Mouse (Mus musculus): ENCODE data around the gene Mob2.

The Mob2 gene

DNA sequence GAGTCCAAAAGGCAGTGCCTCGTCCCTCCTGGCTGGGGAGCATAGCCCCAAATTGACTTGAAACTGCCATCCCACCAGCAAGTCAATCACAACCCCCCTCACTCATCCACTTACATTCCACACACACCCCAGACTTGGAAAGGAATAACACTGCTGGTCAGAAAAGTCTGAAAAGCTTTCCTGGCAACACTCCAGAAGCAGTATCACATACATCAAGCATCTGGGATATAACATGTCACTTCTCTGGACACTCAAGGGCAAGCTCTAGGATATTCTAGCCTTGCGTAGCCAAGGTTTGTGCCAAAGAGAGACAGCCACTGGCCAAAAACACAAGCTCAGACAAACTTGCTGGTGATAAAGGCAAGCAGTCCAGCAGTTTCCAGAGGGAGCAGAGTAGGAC lies 35.7 kb downstream of the Mob2 start:
- no peak for DNase-seq (ENCODE audit: low read depth, low spot score)

DNA sequence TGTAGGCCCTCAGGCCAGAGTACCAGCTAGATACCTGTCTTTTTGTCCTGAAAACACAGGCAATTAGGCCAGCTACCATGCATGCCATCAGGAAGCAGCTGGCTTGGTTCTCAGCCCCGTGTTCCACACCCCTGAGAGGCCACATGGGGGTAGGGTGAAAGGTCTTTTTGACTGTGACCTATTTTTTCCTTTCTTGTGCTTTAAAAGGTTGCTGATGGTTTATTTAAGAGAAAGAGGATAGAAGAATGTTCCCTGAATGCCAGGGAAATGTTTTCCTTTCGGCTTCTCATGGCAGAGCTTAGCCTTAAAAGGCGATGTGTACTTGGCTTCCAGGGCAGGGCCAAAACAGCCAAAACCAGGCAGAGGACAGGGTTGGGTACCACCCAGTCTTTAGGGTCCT lies 40.0 kb downstream of the Mob2 start:
- no peak for DNase-seq (ENCODE audit: low read depth, low spot score)

DNA sequence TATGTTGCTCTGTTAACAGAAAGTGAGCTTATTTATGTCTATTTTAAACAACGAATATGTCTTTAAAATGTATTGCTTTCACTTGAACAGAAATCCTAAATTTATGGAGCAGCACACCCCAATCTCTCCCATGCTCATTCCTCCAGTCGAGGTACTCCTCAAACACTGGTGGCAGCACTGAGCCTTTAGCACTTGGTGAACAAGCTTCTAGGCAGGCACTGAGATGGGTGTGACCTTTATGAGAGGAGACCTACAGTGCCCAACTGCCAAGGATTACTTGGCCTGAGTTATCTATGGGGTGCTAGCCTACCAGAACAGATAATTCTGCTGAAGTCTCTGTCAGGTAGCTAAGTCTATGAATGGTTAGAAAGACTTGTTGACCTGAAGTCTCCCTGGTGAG lies 41.2 kb downstream of the Mob2 start:
- DNase-seq (ENCODE audit: low read depth, low spot score): no peak

DNA sequence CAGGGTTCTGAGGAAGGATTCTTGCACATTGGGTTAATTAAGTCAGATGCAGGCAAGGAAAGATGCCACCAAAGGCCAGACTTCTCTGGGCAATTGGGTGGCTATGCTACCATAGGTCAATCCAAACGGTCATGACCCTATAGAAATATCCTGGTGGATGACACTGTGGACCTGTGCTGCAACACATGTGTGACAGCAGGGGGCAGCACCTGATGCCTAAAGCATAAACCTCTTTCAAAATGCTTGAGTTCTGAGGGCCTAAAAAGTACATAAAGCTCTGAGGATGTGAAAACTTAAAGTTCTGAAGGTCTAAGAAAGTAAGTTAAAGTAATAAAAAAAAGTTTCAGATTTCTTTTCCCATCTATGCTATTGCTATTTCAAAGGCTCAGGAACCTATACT lies 44.3 kb downstream of the Mob2 start:
- no peak for DNase-seq (ENCODE audit: low read depth, low spot score)

DNA sequence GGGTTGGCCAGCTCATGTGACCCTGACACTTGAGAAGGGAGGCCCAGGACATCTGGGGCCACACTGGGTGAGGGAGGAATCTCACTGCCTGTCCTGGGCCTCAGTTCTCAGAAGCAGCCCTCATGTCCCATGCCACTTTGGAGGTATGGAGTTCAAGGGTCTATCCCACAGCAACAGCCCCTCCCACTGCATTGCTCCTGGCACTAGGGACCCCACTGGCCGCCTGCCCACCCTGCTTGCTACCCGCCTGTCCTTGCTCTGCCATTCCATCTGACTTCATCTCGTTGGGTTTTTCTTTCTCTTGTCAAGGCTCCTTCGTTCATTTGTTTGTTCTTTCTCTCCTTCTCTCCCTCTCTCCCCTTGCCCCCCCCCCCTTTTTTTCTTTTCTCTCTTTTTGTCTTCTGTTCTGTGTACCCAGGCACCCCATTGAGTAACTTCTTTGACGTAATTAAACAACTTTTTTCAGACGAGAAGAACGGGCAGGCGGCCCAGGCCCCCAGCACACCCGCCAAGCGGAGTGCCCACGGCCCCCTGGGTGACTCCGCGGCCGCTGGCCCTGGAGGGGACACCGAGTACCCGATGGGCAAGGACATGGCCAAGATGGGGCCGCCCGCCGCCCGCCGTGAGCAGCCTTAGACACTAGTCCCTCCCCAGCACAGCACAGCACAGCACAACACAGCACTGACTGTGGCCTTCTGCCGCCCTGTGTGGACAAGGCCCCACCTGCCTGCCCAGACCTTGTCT lies 59.1 kb downstream of the Mob2 start:
- DNase-seq (ENCODE audit: low read depth, low spot score): no peak

DNA sequence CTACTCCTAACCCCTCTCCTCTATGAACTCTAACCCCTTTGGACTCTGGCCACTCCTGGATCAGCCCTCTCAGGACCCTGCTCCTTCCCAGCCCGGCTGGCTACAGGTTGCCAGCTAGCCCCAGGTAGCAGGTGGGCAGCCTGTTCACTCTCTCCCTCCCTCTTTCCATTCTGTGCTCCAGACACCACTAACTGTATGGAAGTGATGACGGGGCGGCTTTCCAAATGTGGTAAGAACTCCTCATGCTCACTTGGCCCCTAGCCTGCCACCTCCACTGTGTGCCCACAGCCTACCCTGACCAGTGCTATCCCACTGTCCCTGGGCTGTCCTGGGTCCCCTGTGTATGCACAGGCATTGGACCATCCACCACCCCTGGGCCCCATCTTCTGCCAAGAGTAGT lies 60.2 kb downstream of the Mob2 start:
- no peak for DNase-seq (ENCODE audit: low read depth, low spot score)

DNA sequence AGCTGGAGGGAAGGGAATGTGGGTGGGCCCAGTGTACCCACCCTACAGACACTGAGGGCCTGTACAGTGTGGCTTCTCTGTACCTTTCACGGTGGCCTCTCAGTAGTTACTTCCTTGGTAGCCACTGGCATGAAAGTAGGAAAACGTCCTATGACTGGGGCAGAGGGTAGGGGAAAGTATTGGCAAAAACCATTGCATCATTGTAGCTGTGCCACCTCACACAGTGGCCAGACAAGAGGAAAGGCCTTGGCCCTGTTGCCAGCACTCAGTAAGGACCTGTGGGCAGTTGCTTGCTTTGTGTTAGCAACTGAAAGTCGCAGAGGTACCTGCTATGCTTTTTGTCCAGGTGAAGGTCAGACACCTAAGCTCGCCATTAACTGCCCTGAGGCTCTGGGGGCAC lies 66.7 kb downstream of the Mob2 start:
- DNase-seq (ENCODE audit: low read depth, low spot score): no peak

DNA sequence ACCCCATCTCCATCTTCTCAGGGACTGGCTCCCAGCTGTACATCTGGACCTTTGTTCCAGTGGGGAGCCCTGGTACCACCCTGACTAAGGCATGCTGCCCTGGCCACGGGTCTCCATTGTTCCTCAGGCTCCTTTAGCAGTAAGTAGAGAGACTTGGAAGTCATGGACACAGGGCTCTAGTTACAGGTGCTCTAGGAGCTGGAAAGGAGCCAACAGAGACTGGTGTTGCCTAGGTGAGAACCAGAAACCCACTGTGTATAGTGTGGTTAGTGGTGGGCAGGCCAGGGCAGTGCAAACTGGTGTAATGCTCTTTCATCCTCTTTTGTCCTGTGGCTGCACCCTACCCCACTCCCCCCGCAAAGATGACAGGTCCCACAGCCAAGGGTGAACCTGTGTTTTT lies 69.7 kb downstream of the Mob2 start:
- DNase-seq (ENCODE audit: low read depth, low spot score): no peak

DNA sequence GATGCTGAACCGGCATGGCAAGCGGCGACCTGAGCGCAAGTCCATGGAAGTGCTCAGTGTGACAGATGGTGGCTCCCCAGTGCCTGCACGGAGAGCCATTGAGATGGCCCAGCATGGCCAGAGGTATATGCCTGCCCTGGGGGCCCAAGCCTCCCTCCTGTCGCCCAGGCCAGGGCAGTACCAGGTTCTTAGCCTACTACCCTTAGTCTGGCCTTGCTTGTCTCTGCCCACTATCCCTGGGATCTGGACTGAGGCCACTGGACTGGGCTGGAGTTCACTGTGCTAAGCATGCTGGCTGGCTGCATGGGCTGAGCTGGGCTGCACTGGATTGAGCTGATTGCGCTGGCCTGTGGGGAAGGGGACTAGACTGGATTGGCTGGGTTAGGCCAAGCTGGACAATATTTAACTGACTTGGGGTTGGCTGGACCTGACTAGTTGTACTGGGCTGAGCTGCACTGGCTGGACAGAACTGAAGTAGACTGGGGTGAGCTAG lies 72.5 kb downstream of the Mob2 start:
- DNase-seq (ENCODE audit: low read depth, low spot score): no peak

DNA sequence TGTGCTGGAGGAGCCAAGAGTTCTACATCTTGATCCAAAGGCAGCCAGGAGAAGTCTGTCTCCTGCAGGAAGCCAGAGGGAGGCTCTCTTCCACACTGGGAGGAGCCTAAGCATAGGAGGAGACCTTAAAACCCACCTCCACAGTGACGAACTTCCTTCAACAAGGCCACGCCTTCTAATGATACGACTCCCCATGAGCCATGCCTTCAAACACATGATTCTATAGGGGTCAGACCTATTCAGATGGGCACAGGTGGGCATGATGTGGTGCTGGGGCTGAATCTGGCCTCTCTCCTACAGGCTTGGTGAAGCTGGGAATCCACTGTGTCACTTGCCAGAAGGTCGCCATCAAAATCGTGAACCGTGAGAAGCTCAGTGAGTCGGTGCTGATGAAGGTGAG lies 79.6 kb downstream of the Mob2 start:
- DNase-seq (ENCODE audit: low read depth, low spot score): no peak

DNA sequence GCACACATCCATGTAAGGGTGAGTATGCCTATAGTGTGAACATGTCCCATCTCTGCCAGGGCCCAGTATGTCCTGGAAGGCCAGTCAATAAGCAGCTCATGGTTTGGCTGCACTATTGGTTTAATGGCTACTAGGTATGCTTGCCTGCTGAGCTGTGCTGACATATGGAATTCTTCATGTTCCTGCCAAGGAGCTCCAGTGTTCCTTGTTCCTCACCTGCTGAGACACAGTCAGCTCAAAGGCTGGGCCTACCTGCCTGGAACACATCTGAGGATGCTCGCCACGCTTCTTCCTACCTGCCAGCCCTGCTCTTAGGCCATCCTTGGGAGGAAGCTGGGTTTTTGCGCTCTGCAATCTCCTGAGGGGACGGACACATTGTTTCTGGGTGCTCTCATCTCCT lies 81.6 kb downstream of the Mob2 start:
- DNase-seq (ENCODE audit: low read depth, low spot score): no peak

DNA sequence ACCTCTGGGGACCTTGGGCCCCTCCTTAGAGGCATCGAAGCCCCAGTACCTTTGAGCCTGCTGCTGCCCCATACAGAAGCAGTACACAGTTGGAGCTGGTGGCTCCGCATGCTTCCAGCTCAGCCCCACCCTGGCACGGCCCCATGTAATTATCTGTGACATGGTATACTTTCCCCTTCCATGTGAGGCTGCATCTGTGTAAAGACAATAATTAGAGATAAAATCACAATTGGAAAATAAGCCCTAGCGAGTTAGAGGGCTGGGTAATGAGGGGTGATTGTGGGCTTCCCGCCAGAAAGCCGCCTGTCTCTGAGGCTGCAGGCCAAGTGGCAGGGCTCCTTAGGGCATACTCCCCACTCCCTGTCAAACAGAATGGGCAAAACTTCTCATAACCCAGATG lies 82.9 kb downstream of the Mob2 start:
- no peak for DNase-seq (ENCODE audit: low read depth, low spot score)

DNA sequence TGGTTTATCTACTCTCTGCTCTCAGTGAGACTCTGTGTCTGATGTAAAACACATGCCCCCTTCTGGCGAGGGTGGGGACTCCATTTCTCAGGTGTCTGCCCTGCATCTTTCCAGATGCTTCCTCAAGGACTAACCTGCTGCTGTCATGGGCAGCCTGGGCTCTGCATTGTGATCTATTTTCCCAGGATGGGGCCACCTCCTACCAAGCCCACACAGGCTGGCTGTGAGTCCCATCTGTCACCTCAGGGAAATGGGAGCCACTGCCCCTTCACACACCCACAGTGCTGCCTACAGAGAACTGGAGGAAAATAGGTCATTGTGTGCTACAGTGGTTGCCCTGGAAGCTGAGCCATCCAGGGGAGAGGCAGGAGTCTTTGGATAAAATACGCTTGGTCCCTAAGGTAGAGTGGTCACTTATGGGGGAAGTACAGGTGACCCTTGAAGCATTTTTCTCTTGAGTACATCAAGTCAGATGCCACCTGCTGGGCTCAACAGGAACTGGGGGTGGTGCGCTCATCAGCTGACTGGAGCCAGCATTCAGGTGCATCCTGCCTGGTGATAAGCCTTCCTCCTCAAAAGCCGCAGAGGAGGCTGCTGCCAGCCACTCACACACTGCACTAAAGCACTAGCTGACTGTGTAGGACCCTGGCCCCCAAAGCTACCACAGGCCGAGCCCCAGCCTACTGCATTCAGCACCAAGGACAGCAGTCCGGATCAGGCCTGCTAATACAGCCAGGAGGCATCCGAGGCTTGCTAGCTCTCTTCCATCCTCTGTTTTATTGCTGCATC lies 87.8 kb downstream of the Mob2 start:
- DNase-seq (ENCODE audit: low read depth, low spot score): no peak

DNA sequence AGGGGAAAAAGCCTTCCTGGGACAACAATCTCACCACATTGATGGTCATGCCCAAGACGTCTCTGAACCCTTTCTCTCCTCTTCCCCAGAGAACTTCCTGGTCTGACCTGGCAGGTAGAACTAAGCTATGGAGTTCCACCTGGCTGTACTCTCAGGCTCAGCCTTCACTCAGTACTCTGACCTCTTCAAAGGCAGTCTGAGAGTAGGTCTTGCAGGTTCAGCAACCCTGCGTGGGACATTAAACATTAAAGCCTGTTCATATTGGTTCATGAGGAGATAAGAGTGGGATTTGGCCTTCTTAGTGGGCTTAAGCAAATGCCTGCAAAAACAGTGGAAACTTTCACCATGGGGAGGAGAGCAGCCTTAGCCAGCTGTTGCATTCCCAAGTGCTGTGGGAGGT lies 94.6 kb downstream of the Mob2 start:
- DNase-seq (ENCODE audit: low read depth, low spot score): no peak

DNA sequence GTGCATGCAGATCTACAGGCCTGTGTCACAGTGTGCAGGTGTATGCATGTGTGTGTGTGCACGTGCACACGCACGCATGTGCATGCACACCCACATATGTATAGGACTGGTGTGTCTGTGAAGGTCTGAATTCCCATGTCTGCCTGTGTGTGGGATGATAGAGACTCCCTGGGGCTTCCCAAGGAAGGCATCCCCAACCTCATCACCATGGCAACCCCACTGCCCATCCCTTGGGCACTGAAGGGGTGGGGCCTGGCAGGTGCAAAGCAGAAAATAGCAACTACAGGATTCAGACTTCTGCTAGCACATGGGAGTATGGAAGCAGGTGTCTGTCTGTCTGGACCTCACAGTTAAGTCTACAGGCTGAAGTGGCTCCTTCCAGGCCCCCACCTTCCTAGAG lies 98.3 kb downstream of the Mob2 start:
- DNase-seq (ENCODE audit: low read depth, low spot score): no peak

DNA sequence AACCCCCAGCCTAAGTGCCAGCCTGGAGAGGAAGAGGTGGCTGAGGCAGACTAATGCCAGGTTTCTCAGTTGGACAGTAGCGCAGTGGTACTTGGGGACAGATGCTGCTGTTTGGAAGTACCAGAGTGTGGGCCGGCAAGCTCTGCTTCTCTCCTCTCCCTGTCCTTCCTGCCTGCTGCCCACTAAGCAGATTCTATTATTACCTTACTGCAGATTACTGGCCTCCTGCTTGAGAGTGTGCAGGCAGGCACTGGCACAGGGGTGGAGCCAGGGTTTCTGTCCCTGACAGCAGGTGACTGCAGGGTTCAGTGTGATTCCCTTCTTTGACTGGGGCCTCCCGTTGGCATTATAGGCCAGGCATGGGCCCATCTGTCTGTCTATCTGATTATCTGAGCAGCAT lies 99.4 kb downstream of the Mob2 start:
- peak; percentile 5 for DNase-seq (ENCODE audit: low read depth, low spot score)

DNA sequence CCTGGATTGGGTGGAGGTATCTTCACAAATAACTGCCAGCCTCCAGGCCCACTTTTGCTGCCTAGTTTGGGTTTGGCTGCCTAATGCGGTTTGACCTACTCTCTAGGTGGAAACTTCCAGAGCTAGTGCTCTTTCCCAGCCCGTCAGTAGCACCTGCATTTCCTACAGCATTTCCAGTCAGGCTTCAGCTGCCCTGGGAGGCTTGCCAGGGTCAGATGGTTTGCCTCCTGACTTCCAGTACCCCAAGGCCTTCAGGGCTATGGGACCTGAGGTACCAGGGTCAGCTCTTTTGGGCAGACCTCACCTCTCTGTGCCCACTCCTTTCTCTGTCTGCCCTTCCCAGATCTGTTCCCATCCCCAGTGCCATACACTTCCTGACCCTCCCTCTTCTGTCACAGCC lies 99.9 kb downstream of the Mob2 start:
- no peak for DNase-seq (ENCODE audit: low read depth, low spot score)

DNA sequence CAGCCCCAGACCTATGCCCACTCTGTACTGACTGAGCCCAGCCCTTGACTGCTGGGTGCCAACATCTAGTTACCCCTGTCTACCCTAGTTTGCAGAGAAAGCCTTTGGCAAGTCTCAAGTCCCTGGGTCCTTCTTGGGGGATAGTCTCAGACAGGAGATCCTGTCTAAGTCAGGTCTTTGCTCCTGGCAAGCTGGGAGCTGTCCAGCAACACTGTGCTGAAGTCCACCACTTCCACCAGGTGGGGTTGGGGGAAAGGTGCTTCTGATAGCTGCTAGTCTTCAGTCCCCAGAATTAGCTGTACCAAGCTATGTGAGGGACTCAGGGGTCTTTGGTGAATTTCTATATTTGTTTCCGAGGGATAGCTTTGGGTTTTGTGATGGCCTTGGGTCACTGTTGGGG lies 101.7 kb downstream of the Mob2 start:
- DNase-seq (ENCODE audit: low read depth, low spot score): no peak
